Mouse (Mus musculus) intestine, postnatal 0 days (tissue): ENCODE results near the gene BC025920. TPM values are rescaled to one million over a fixed set of nuclear protein-coding genes. Genes with fewer than 3 reads are reported as not detected.
A peak's percentile ranks its signal among the peaks of the same experiment; 100 is the strongest.

Source experiments
- ATAC-seq: fragments of 200-750 bp; cut with Nextera tagmentation; 2 replicates; pipeline ENCODE4 v1.8.0; 2017; ENCODE audit warnings: mild to moderate bottlenecking, moderate TSS enrichment, moderate library complexity
- H3K27ac ChIP-seq: fragments of 300-500 bp; sonication (generic); 2 replicates; pipeline ENCODE4 v1.5.1; 2014; ENCODE audit warnings: mild to moderate bottlenecking, low read depth, low read length, moderate library complexity
- H3K27me3 ChIP-seq: fragments of 300-500 bp; sonication (generic); replicated peaks from 2 replicates; pipeline ENCODE4 v1.6.1; 2014; ENCODE audit warnings: low read length, mixed read lengths; ENCODE audit not compliant: control insufficient read depth, insufficient read depth
- H3K36me3 ChIP-seq: fragments of 300-500 bp; sonication (generic); 2 replicates; pipeline ENCODE4 v1.6.1; 2014; ENCODE audit warnings: mild to moderate bottlenecking, moderate library complexity; ENCODE audit not compliant: control insufficient read depth, insufficient read depth
- H3K4me1 ChIP-seq: fragments of 300-500 bp; sonication (generic); replicated peaks from 2 replicates; pipeline ENCODE4 v1.6.1; 2014; ENCODE audit warnings: antibody characterized with exemption, low read length, mixed read lengths; ENCODE audit not compliant: control insufficient read depth, insufficient read depth
- H3K4me2 ChIP-seq: fragments of 300-500 bp; sonication (generic); replicated peaks from 2 replicates; pipeline ENCODE4 v1.6.1; 2014; ENCODE audit warnings: low read depth, mild to moderate bottlenecking, moderate library complexity
- H3K4me3 ChIP-seq: fragments of 300-500 bp; sonication (generic); 2 replicates; pipeline ENCODE4 v1.5.1; 2014; ENCODE audit warnings: low read depth, low read length
- H3K9ac ChIP-seq: fragments of 300-500 bp; sonication (generic); 2 replicates; pipeline ENCODE4 v1.6.1; 2014; ENCODE audit warnings: mild to moderate bottlenecking, low read depth, low read length
- H3K9me3 ChIP-seq: fragments of 300-500 bp; sonication (generic); 2 replicates; pipeline ENCODE4 v1.6.1; 2016; ENCODE audit warnings: mixed run types; ENCODE audit not compliant: control insufficient read depth
- CTCF ChIP-seq: sonication (generic); IDR thresholded peaks from 2 replicates; pipeline ENCODE4 v1.5.1; 2016; ENCODE audit warnings: low read depth, mild to moderate bottlenecking, control low read depth, antibody characterized with exemption, moderate library complexity
- WGBS: fragments of 180-500 bp; shearing (Covaris S2); extraction: QIAGEN DNeasy Blood & Tissue Kit; methylation state at CpG from one replicate; pipeline ENCODE4 v1.1.7; 2014; 5-methylcytosine and 5-hydroxymethylcytosine counted together
- polyA plus RNA-seq: library from polyadenylated mRNA; unstranded; fragments of >200 nt; fragmentation: Nextera tagmentation; extraction: Ambion mirVana; gene quantifications from 2 replicates; pipeline ENCODE4 v1.2.1, GENCODE M21; 2015

BC025920 gene
- polyA plus RNA-seq: 0.18 and 0.20 TPM in 2 replicates

GRCm38 (mm10) chr10:81605974-81606751 lies at the start of gene BC025920:
Gene BC025920 (plus strand): TSS chr10:81606270.
- peak within 1 kb of the TSS; percentile 89 for H3K27ac ChIP-seq
- ATAC-seq: peak; percentile 88
- peak within 1 kb of the TSS; percentile 75 for H3K4me2 ChIP-seq
- peak within 1 kb of the TSS; percentile 45 for H3K4me3 ChIP-seq
- peaks cover 17% of the 10 kb centered on the region for H3K4me1 ChIP-seq
- peaks cover 3% of the 10 kb centered on the region; the same call in 1 of the 2 replicates for H3K9me3 ChIP-seq
- H3K27me3 ChIP-seq: no peaks in the 10 kb centered on the region
- TF ChIP-seq CTCF: no peak
- H3K36me3 ChIP-seq: no peaks in the 10 kb centered on the region
- 1% methylated on average over 39 of the region's 39 CpGs for WGBS
- H3K9ac ChIP-seq: peak within 1 kb of the TSS; percentile 28; the same call in 1 of the 2 replicates

- no peak for ATAC-seq
- Histone ChIP-seq H3K27me3 (no peaks in the 10 kb centered on the region), H3K4me2 (no peak overlapping the region), H3K4me3 (no peak overlapping the region), H3K9ac (no peak overlapping the region), H3K4me1 (0 out of 2 replicates have a peak, but pooled peaks cover 2% of the 10 kb centered on the region), H3K36me3 (no peaks in the 10 kb centered on the region), H3K9me3 (no peaks in the 10 kb centered on the region), H3K27ac (no peak overlapping the region)
- peak; percentile 62 for TF ChIP-seq CTCF
- WGBS: 68% methylated on average over 3 of the region's 3 CpGs
Observed at GRCm38 (mm10) chr10:81556282-81556681, 49.8 kb upstream of the BC025920 start.

GRCm38 (mm10) chr10:81557491-81557890 lies 48.6 kb upstream of the BC025920 start:
- no peak for ATAC-seq
- Histone ChIP-seq H3K4me3 (no peak overlapping the region), H3K36me3 (0 out of 2 replicates have a peak, but pooled peaks cover 6% of the 10 kb centered on the region), H3K27ac (no peak overlapping the region), H3K4me2 (no peak overlapping the region), H3K4me1 (peaks cover 4% of the 10 kb centered on the region; the same call in 1 of the 2 replicates), H3K9ac (no peak overlapping the region), H3K9me3 (no peaks in the 10 kb centered on the region), H3K27me3 (no peaks in the 10 kb centered on the region)
- 33% methylated on average over 1 of the region's 1 CpGs for WGBS
- TF ChIP-seq CTCF: no peak

GRCm38 (mm10) chr10:81559163-81559626 lies 46.9 kb upstream of the BC025920 start, which contains the start of gene Aes:
Gene Aes (plus strand): TSS chr10:81559488.
- peak; percentile 73 for ATAC-seq
- no peaks in the 10 kb centered on the region for H3K9me3 ChIP-seq
- H3K27me3 ChIP-seq: no peaks in the 10 kb centered on the region
- TF ChIP-seq CTCF: no peak
- WGBS: 1% methylated on average over 31 of the region's 53 CpGs
- H3K4me3 ChIP-seq: peak within 1 kb of the TSS; percentile 79
- peak within 1 kb of the TSS; percentile 96 for H3K27ac ChIP-seq
- H3K9ac ChIP-seq: peak within 1 kb of the TSS; percentile 92
- peaks cover 10% of the 10 kb centered on the region for H3K36me3 ChIP-seq
- H3K4me2 ChIP-seq: peak within 1 kb of the TSS; percentile 90
- peaks cover 4% of the 10 kb centered on the region; the same call in 1 of the 2 replicates for H3K4me1 ChIP-seq

- Histone ChIP-seq H3K36me3 (peaks cover 17% of the 10 kb centered on the region), H3K27ac (peak overlapping the region; percentile 96), H3K9me3 (no peaks in the 10 kb centered on the region), H3K9ac (peak overlapping the region; percentile 92), H3K27me3 (no peaks in the 10 kb centered on the region), H3K4me2 (peak overlapping the region; percentile 90), H3K4me3 (peak overlapping the region; percentile 79), H3K4me1 (peaks cover 4% of the 10 kb centered on the region; the same call in 1 of the 2 replicates)
- TF ChIP-seq CTCF: peak; percentile 26; the same call in 1 of the 2 replicates
- WGBS: 2% methylated on average over 33 of the region's 36 CpGs
- ATAC-seq: peak; percentile 42
Observed at GRCm38 (mm10) chr10:81559627-81560539, 46.2 kb upstream of the BC025920 start.
